Mouse (Mus musculus) hindbrain, postnatal 0 days (tissue): ENCODE results near the gene Gm20422. TPM values are rescaled to one million over a fixed set of nuclear protein-coding genes. Genes with fewer than 3 reads are reported as not detected.
A peak's percentile ranks its signal among the peaks of the same experiment; 100 is the strongest.

Source experiments
- ATAC-seq: fragments of 200-750 bp; cut with Nextera tagmentation; 2 replicates; pipeline ENCODE4 v1.8.0; 2017; ENCODE audit warnings: mild to moderate bottlenecking, moderate TSS enrichment, moderate library complexity
- DNase-seq: peaks from one replicate; pipeline ENCODE4 v3.0.0-alpha.2; 2015; ENCODE audit warnings: low spot score
- H3K27ac ChIP-seq: fragments of 300-500 bp; sonication (generic); 2 replicates; pipeline ENCODE4 v1.5.1; 2014; ENCODE audit warnings: mild to moderate bottlenecking
- H3K27me3 ChIP-seq: fragments of 300-500 bp; sonication (generic); 2 replicates; pipeline ENCODE4 v1.6.1; 2014; ENCODE audit warnings: low read length, mixed read lengths; ENCODE audit not compliant: insufficient read depth
- H3K36me3 ChIP-seq: fragments of 300-500 bp; sonication (generic); 2 replicates; pipeline ENCODE4 v1.6.1; 2014; ENCODE audit warnings: low read length, mixed read lengths; ENCODE audit not compliant: insufficient read depth
- H3K4me1 ChIP-seq: fragments of 300-500 bp; sonication (generic); 2 replicates; pipeline ENCODE4 v1.6.1; 2014; ENCODE audit warnings: antibody characterized with exemption, low read length, mixed read lengths; ENCODE audit not compliant: insufficient read depth
- H3K4me2 ChIP-seq: fragments of 300-500 bp; sonication (generic); 2 replicates; pipeline ENCODE4 v1.6.1; 2014; ENCODE audit warnings: low read depth, mild to moderate bottlenecking, low read length, moderate library complexity, mixed read lengths
- H3K4me3 ChIP-seq: fragments of 300-500 bp; sonication (generic); 2 replicates; pipeline ENCODE4 v1.5.1; 2014; ENCODE audit warnings: low read length
- H3K9ac ChIP-seq: fragments of 300-500 bp; sonication (generic); replicated peaks from 2 replicates; pipeline ENCODE4 v1.6.1; 2014; ENCODE audit warnings: mild to moderate bottlenecking, low read length, moderate library complexity, mixed read lengths
- H3K9me3 ChIP-seq: fragments of 300-500 bp; sonication (generic); 2 replicates; pipeline ENCODE4 v1.6.1; 2016; ENCODE audit warnings: low read length, mixed read lengths
- CTCF ChIP-seq: IDR thresholded peaks from 2 replicates; pipeline ENCODE4 v1.5.1; 2016; ENCODE audit warnings: antibody characterized with exemption, control low read depth, low read depth
- WGBS: fragments of 180-500 bp; shearing (Covaris S2); extraction: QIAGEN DNeasy Blood & Tissue Kit; methylation state at CpG from one replicate; pipeline ENCODE4 v1.1.7; 2014; 5-methylcytosine and 5-hydroxymethylcytosine counted together
- polyA plus RNA-seq: library from polyadenylated mRNA; unstranded; fragments of >200 nt; fragmentation: Nextera tagmentation; extraction: Ambion mirVana; gene quantifications from 2 replicates; pipeline ENCODE4 v1.2.1, GENCODE M21; 2015
- total RNA-seq: library from RNA; depleted of rRNA; stranded (reverse); fragments of >200 nt; gene quantifications from 2 replicates; pipeline ENCODE4 v1.2.3, GENCODE M21; 2014

Gm20422 gene
- total and polyA plus RNA-seq, 2 experiments from 2014 or later, result 0.34 TPM; not detected in 1

DNA sequence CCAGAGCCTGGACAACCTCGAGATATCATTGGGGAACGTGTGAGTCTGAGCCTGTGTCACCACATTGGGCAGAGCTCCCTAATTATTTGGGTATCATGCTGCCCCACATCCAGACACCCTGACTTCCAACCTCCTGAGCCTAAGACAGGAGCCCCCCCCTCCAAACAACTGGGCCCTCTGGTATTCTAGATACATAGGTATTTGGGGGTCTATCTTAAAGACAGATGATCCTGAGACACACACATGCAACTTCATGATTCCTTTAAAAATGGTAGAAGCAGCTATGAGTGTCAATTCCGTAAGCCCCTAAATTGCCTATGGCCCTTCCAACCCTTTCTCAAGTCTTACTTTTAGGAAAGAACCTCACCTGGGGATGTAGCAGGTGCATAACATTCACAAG lies 35.1 kb upstream of the Gm20422 start:
- no peaks in the 10 kb centered on the region for H3K4me1 ChIP-seq
- peak overlapping the region; percentile 62; the same call in 1 of the 2 replicates for H3K4me2 ChIP-seq
- peaks cover 44% of the 10 kb centered on the region for H3K36me3 ChIP-seq
- ATAC-seq (no peak), DNase-seq (no peak)
- TF ChIP-seq CTCF, result no peak
- 60% methylated on average over 3 of the region's 3 CpGs for WGBS
- H3K9me3 ChIP-seq, result no peaks in the 10 kb centered on the region
- H3K4me3 ChIP-seq, result no peak overlapping the region
- no peak overlapping the region for H3K27ac ChIP-seq
- H3K27me3 ChIP-seq, result no peaks in the 10 kb centered on the region
- no peak overlapping the region for H3K9ac ChIP-seq

DNA sequence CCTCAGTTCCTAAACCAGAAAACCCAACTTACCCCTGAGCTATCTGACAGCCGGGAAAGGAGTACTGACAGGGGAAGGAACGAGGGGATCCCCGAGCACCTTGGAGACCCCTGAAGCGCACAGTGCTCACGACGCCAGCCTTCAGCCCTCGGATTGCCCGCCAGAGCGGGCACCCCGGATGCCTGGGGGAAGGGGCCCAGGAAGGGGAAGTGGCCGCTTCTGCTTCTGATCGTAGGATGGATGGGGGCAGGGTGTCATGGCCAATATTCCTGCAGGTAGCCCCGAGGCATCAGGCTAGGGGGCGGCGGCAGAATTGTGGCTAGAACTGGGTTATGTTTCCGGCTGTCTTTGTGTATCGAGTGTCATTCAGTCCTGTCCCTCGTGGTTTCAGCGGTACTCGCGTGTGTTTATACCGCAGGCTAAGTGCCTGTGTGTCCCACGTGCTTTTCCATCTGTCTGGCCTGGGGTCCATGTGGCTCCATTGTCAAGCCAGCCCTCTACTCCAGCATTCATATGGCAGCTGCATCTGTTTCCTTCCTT lies 34.2 kb upstream of the Gm20422 start:
- Histone ChIP-seq H3K4me1 (no peaks in the 10 kb centered on the region), H3K36me3 (peaks cover 41% of the 10 kb centered on the region), H3K9me3 (no peaks in the 10 kb centered on the region), H3K4me2 (peak overlapping the region; percentile 62), H3K27ac (peak overlapping the region; percentile 52), H3K4me3 (peak overlapping the region; percentile 46), H3K27me3 (no peaks in the 10 kb centered on the region), H3K9ac (peak overlapping the region; percentile 58)
- WGBS, result 3% methylated on average over 23 of the region's 23 CpGs
- ATAC-seq (peak; percentile 59), DNase-seq (peak; percentile 58)
- peak; percentile 7; the same call in 1 of the 2 replicates for TF ChIP-seq CTCF

DNA sequence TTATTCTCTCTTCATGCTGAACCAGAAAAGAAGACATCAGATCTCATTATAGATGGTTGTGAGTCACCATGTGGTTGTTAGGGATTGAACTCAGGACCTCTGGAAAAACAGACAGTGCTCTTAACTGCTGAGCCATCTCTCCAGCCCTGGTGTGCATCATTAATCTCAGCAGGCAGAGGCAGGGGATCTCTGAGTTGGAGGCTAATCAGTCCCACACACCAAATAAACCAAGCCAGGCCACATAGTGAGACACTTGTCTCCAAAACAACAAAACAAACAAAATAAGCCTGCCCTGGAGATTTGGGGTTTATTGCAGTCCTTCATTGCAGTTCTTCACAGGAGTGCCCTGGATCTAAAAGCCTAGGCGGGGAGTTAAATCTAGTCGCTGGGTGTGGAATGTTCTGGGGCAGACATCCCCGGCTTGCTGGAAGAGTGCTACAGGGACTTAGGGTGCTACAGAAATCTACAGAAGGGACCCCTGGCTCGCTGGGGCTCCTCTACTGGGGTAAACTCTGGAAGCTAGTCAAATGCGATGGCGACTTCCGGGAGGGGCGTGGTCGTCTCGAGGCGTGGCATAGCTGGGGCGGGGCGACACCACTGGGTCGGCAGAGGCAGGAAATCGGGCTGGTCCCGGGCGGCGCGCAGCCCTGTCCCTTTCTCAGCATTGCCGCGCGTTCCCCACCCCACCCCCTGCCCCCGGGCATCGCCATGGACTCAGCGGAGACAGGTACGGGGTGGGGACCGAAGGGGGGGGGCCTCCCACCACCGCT lies 33.6 kb upstream of the Gm20422 start, which contains the start of gene Gmip:
Gene Gmip (plus strand): TSS at position 586 of the 770 bp plus-strand sequence.
- Histone ChIP-seq H3K27me3 (no peaks in the 10 kb centered on the region), H3K9me3 (no peaks in the 10 kb centered on the region), H3K36me3 (peaks cover 43% of the 10 kb centered on the region), H3K4me2 (peak within 1 kb of the TSS; percentile 62), H3K9ac (peak within 1 kb of the TSS; percentile 58), H3K27ac (peak within 1 kb of the TSS; percentile 52), H3K4me1 (no peaks in the 10 kb centered on the region), H3K4me3 (peak within 1 kb of the TSS; percentile 46)
- peak; percentile 71 for DNase-seq
- WGBS, result 8% methylated on average over 28 of the region's 28 CpGs
- TF ChIP-seq CTCF, result no peak
- ATAC-seq, result peak; percentile 50

DNA sequence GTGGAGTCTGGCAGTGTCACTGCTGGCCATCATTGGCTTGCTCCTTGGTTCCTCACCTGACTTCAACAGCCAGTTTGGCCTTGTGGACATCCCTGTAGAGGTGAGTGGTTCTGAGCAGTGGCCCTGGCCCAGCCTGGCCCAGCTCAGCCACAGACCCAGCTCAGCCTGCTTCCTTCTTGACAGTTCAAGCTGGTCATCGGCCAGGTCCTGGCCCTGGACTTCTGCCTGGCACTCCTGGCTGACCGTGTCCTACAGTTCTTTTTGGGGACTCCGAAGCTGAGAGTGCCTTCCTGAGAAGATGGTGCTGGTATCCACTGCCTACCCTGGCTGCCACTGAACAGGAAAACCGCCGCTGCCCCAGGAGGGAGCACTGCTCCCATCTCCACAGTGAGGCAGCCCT lies 32.5 kb upstream of the Gm20422 start:
- whole genome bisulfite sequencing, result 91% methylated on average over 5 of the region's 5 CpGs
- DNase-seq, result no peak
- ATAC-seq, result no peak

DNA sequence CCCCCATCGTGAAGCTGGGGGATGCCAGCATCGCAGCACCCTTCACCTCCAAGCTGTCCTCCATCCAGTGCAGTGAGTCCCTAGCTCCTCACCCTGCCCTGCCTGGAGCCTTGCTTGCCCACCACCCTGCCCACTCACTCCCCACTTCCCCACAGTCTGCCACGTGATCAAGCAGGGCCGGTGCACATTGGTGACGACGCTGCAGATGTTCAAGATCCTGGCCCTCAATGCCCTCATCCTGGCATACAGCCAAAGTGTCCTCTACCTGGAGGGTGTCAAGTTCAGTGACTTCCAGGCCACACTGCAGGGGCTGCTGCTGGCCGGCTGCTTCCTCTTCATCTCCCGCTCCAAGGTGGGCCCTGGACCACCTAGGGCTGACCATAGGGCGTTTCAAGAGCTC lies 30.8 kb upstream of the Gm20422 start:
- no peak for ATAC-seq
- Histone ChIP-seq H3K4me3 (no peak overlapping the region), H3K4me1 (no peaks in the 10 kb centered on the region), H3K9me3 (no peaks in the 10 kb centered on the region), H3K9ac (no peak overlapping the region), H3K4me2 (no peak overlapping the region), H3K27ac (no peak overlapping the region), H3K36me3 (peaks cover 62% of the 10 kb centered on the region), H3K27me3 (no peaks in the 10 kb centered on the region)
- 87% methylated on average over 9 of the region's 9 CpGs for WGBS
- DNase-seq, result no peak
- no peak for TF ChIP-seq CTCF

More for the DNA sequence above, 32.5 kb upstream of the Gm20422 start:
- Histone ChIP-seq H3K4me3 (no peak overlapping the region), H3K27ac (no peak overlapping the region), H3K9me3 (no peaks in the 10 kb centered on the region), H3K27me3 (no peaks in the 10 kb centered on the region), H3K36me3 (peaks cover 53% of the 10 kb centered on the region), H3K9ac (no peak overlapping the region), H3K4me2 (no peak overlapping the region), H3K4me1 (no peaks in the 10 kb centered on the region)
- TF ChIP-seq CTCF, result no peak

DNA sequence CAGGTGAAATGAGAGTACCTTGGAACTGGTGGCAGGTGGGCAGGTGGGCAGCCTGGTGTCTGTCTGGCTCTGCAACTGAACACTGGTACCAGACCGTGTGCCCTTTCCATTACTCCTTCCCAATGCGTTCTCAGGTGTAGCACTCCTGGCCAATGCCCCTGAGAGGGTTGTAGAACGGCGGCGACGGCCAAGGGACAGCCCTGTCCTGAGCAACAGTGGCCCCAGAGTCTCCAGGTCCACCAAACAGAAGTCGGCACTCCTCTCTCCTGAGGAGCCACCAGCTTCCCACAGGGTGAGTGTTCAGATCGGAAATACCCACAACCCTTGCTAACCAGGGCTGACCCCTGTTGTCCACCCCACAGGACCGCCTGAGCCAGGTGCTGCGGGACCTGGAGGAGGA lies 30.4 kb upstream of the Gm20422 start:
- Histone ChIP-seq H3K4me2 (no peak overlapping the region), H3K9me3 (no peaks in the 10 kb centered on the region), H3K36me3 (peaks cover 66% of the 10 kb centered on the region), H3K27me3 (no peaks in the 10 kb centered on the region), H3K4me1 (no peaks in the 10 kb centered on the region), H3K9ac (no peak overlapping the region), H3K4me3 (no peak overlapping the region), H3K27ac (no peak overlapping the region)
- ATAC-seq, result no peak
- WGBS, result 93% methylated on average over 10 of the region's 10 CpGs
- TF ChIP-seq CTCF, result no peak
- DNase-seq, result no peak

DNA sequence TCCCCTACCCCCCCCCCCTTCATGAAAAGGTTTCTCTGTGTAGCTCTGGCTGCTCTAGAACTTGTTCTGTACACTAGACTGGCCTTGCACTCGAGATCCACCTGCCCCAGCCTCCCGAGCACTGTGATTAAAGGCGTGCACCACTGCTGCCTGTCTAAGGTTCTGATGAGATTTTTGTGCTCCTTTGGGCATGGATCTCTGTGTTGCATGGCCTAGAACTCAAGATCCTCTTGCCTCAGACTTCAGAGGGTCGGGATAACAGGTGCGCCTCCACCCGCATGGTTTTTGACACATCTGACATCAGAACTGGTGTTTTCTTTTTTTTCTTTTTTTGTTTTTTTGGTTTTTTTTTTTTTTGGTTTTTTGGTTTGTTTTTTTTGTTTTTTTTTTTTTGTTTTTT lies 29.9 kb upstream of the Gm20422 start:
- Histone ChIP-seq H3K4me3 (no peak overlapping the region), H3K27me3 (no peaks in the 10 kb centered on the region), H3K4me2 (no peak overlapping the region), H3K9ac (no peak overlapping the region), H3K27ac (no peak overlapping the region), H3K36me3 (peaks cover 72% of the 10 kb centered on the region), H3K9me3 (no peaks in the 10 kb centered on the region), H3K4me1 (no peaks in the 10 kb centered on the region)
- TF ChIP-seq CTCF, result no peak
- 86% methylated on average over 6 of the region's 6 CpGs for WGBS
- ATAC-seq, result no peak
- DNase-seq, result no peak
